Mouse (Mus musculus) hindbrain, embryonic 13.5 days (tissue): ENCODE measurements around the gene Slc2a6. TPM values are rescaled to one million over a fixed set of nuclear protein-coding genes. Genes with fewer than 3 reads are reported as not detected.
A peak's percentile ranks its signal among the peaks of the same experiment; 100 is the strongest.

ENCODE experiments used
- ATAC-seq: fragments of 200-750 bp; cut with Nextera tagmentation; 2 replicates; pipeline ENCODE4 v1.8.0; 2017; ENCODE audit warnings: moderate TSS enrichment; ENCODE audit not compliant: low FRiP score
- H3K27ac ChIP-seq: fragments of 300-500 bp; sonication (generic); 2 replicates; pipeline ENCODE4 v1.5.1; 2015; ENCODE audit warnings: inconsistent platforms, mild to moderate bottlenecking, moderate library complexity
- H3K27me3 ChIP-seq: fragments of 300-500 bp; sonication (generic); 2 replicates; pipeline ENCODE4 v1.6.1; 2015; ENCODE audit warnings: mild to moderate bottlenecking, inconsistent platforms
- H3K36me3 ChIP-seq: fragments of 300-500 bp; sonication (generic); 2 replicates; pipeline ENCODE4 v1.6.1; 2015; ENCODE audit warnings: mild to moderate bottlenecking, inconsistent platforms
- H3K4me1 ChIP-seq: fragments of 300-500 bp; sonication (generic); replicated peaks from 2 replicates; pipeline ENCODE4 v1.6.1; 2015; ENCODE audit warnings: inconsistent platforms
- H3K4me2 ChIP-seq: fragments of 300-500 bp; sonication (generic); 2 replicates; pipeline ENCODE4 v1.6.1; 2015; ENCODE audit warnings: inconsistent platforms, mild to moderate bottlenecking, moderate library complexity
- H3K4me3 ChIP-seq: fragments of 300-500 bp; sonication (generic); 2 replicates; pipeline ENCODE4 v1.5.1; 2015; ENCODE audit warnings: mild to moderate bottlenecking, inconsistent platforms
- H3K9ac ChIP-seq: fragments of 300-500 bp; sonication (generic); 2 replicates; pipeline ENCODE4 v1.6.1; 2015; ENCODE audit warnings: mild to moderate bottlenecking, inconsistent platforms
- H3K9me3 ChIP-seq: fragments of 300-500 bp; sonication (generic); 2 replicates; pipeline ENCODE4 v1.6.1; 2016; ENCODE audit warnings: inconsistent platforms
- WGBS: fragments of 180-500 bp; shearing (Covaris S2); methylation state at CpG from one replicate; pipeline ENCODE4 v1.1.7; 2015; 5-methylcytosine and 5-hydroxymethylcytosine counted together
- polyA plus RNA-seq: library from polyadenylated mRNA; unstranded; fragments of >200 nt; fragmentation: Nextera tagmentation; extraction: Ambion mirVana; gene quantifications from 2 replicates; pipeline ENCODE4 v1.2.1, GENCODE M21; 2015

Gene Slc2a6
- polyA plus RNA-seq, result 5.5 and 6.1 TPM in 2 replicates

- Histone ChIP-seq H3K36me3 (no peaks in the 10 kb centered on the region), H3K9ac (peak within 1 kb of the TSS; percentile 68), H3K4me2 (peak within 1 kb of the TSS; percentile 69), H3K27me3 (peaks cover 20% of the 10 kb centered on the region), H3K4me1 (peaks cover 22% of the 10 kb centered on the region), H3K9me3 (no peaks in the 10 kb centered on the region), H3K27ac (peak within 1 kb of the TSS; percentile 58), H3K4me3 (peak within 1 kb of the TSS; percentile 44)
- 3% methylated on average over 38 of the region's 38 CpGs for WGBS
- peak; percentile 98 for ATAC-seq
Measured at GRCm38 (mm10) chr2:27027618-27028436, at the start of gene Slc2a6. Gene Slc2a6, minus strand, starts transcription at chr2:27027998.

GRCm38 (mm10) chr2:27075485-27075884 lies 47.7 kb upstream of the Slc2a6 start:
- H3K4me1 ChIP-seq, result peaks cover 42% of the 10 kb centered on the region
- 65% methylated on average over 3 of the region's 3 CpGs for WGBS
- H3K9me3 ChIP-seq, result no peaks in the 10 kb centered on the region
- no peak overlapping the region for H3K4me2 ChIP-seq
- no peak overlapping the region for H3K27ac ChIP-seq
- H3K36me3 ChIP-seq, result no peaks in the 10 kb centered on the region
- H3K4me3 ChIP-seq, result no peak overlapping the region
- no peak overlapping the region for H3K9ac ChIP-seq
- H3K27me3 ChIP-seq, result peaks cover 27% of the 10 kb centered on the region
- no peak for ATAC-seq

GRCm38 (mm10) chr2:27074804-27075203 lies 47.0 kb upstream of the Slc2a6 start:
- H3K36me3 ChIP-seq, result no peaks in the 10 kb centered on the region
- no peak for ATAC-seq
- peaks cover 27% of the 10 kb centered on the region for H3K27me3 ChIP-seq
- no peak overlapping the region for H3K27ac ChIP-seq
- no peak overlapping the region for H3K4me2 ChIP-seq
- H3K9me3 ChIP-seq, result no peaks in the 10 kb centered on the region
- WGBS, result 89% methylated on average over 4 of the region's 4 CpGs
- H3K9ac ChIP-seq, result no peak overlapping the region
- no peak overlapping the region for H3K4me3 ChIP-seq
- H3K4me1 ChIP-seq, result peaks cover 43% of the 10 kb centered on the region

GRCm38 (mm10) chr2:27073407-27073806 lies 45.6 kb upstream of the Slc2a6 start:
- no peaks in the 10 kb centered on the region for H3K36me3 ChIP-seq
- ATAC-seq, result no peak
- peaks cover 27% of the 10 kb centered on the region for H3K27me3 ChIP-seq
- 80% methylated on average over 4 of the region's 4 CpGs for WGBS
- peaks cover 41% of the 10 kb centered on the region for H3K4me1 ChIP-seq
- H3K9me3 ChIP-seq, result no peaks in the 10 kb centered on the region
- no peak overlapping the region for H3K27ac ChIP-seq
- no peak overlapping the region for H3K4me3 ChIP-seq
- H3K4me2 ChIP-seq, result no peak overlapping the region
- H3K9ac ChIP-seq, result no peak overlapping the region

GRCm38 (mm10) chr2:27071978-27072377 lies 44.2 kb upstream of the Slc2a6 start, which contains the start of gene Mymk:
Gene Mymk, minus strand, starts transcription at chr2:27072179.
- Histone ChIP-seq H3K9ac (no peak within 1 kb of the TSS), H3K4me1 (peaks cover 37% of the 10 kb centered on the region), H3K4me2 (no peak within 1 kb of the TSS), H3K27me3 (peaks cover 23% of the 10 kb centered on the region), H3K36me3 (no peaks in the 10 kb centered on the region), H3K27ac (peak within 1 kb of the TSS; percentile 52), H3K4me3 (no peak within 1 kb of the TSS), H3K9me3 (no peaks in the 10 kb centered on the region)
- 77% methylated on average over 2 of the region's 2 CpGs for WGBS
- no peak for ATAC-seq

GRCm38 (mm10) chr2:27071137-27071536 lies 43.3 kb upstream of the Slc2a6 start:
- Histone ChIP-seq H3K9ac (no peak overlapping the region), H3K4me2 (no peak overlapping the region), H3K4me1 (peaks cover 37% of the 10 kb centered on the region), H3K4me3 (no peak overlapping the region), H3K27me3 (peaks cover 25% of the 10 kb centered on the region), H3K36me3 (no peaks in the 10 kb centered on the region), H3K27ac (peak overlapping the region; percentile 52), H3K9me3 (no peaks in the 10 kb centered on the region)
- 0 out of 2 replicates have a peak, but pooled peaks have one; percentile 61 for ATAC-seq
- 28% methylated on average over 4 of the region's 4 CpGs for WGBS

- Histone ChIP-seq H3K27ac (no peak overlapping the region; the same call in 1 of the 2 replicates), H3K4me3 (no peak overlapping the region), H3K27me3 (peaks cover 25% of the 10 kb centered on the region), H3K36me3 (no peaks in the 10 kb centered on the region), H3K4me1 (peaks cover 37% of the 10 kb centered on the region), H3K9me3 (no peaks in the 10 kb centered on the region), H3K4me2 (no peak overlapping the region), H3K9ac (no peak overlapping the region)
- no peak for ATAC-seq
- 74% methylated on average over 2 of the region's 2 CpGs for WGBS
Measured at GRCm38 (mm10) chr2:27070247-27070813, 42.5 kb upstream of the Slc2a6 start.

- Histone ChIP-seq H3K9ac (no peak overlapping the region), H3K9me3 (no peaks in the 10 kb centered on the region), H3K36me3 (no peaks in the 10 kb centered on the region), H3K27me3 (peaks cover 25% of the 10 kb centered on the region), H3K27ac (no peak overlapping the region), H3K4me3 (no peak overlapping the region), H3K4me1 (peaks cover 37% of the 10 kb centered on the region), H3K4me2 (no peak overlapping the region)
- WGBS, result 32% methylated on average over 3 of the region's 3 CpGs
- 0 out of 2 replicates have a peak, but pooled peaks have one; percentile 39 for ATAC-seq
Measured at GRCm38 (mm10) chr2:27069646-27070045, 41.8 kb upstream of the Slc2a6 start.

- Histone ChIP-seq H3K4me1 (peaks cover 37% of the 10 kb centered on the region), H3K36me3 (no peaks in the 10 kb centered on the region), H3K27ac (no peak overlapping the region), H3K4me2 (no peak overlapping the region), H3K27me3 (peaks cover 20% of the 10 kb centered on the region), H3K9me3 (no peaks in the 10 kb centered on the region), H3K4me3 (no peak overlapping the region), H3K9ac (no peak overlapping the region)
- 34% methylated on average over 2 of the region's 2 CpGs for WGBS
- no peak for ATAC-seq
Measured at GRCm38 (mm10) chr2:27067996-27068395, 40.2 kb upstream of the Slc2a6 start.

GRCm38 (mm10) chr2:27067124-27067523 lies 39.3 kb upstream of the Slc2a6 start:
- 81% methylated on average over 2 of the region's 2 CpGs for WGBS
- Histone ChIP-seq H3K4me1 (peaks cover 37% of the 10 kb centered on the region), H3K4me3 (no peak overlapping the region), H3K36me3 (no peaks in the 10 kb centered on the region), H3K9ac (no peak overlapping the region), H3K27me3 (peaks cover 14% of the 10 kb centered on the region), H3K4me2 (no peak overlapping the region), H3K9me3 (no peaks in the 10 kb centered on the region), H3K27ac (no peak overlapping the region)
- no peak for ATAC-seq

GRCm38 (mm10) chr2:27059187-27059586 lies 31.4 kb upstream of the Slc2a6 start:
- H3K9ac ChIP-seq, result no peak overlapping the region
- no peaks in the 10 kb centered on the region for H3K36me3 ChIP-seq
- ATAC-seq, result no peak
- no peak overlapping the region for H3K27ac ChIP-seq
- H3K4me3 ChIP-seq, result no peak overlapping the region
- 84% methylated on average over 9 of the region's 9 CpGs for WGBS
- no peaks in the 10 kb centered on the region for H3K27me3 ChIP-seq
- no peaks in the 10 kb centered on the region; the same call in 1 of the 2 replicates for H3K4me1 ChIP-seq
- H3K9me3 ChIP-seq, result no peaks in the 10 kb centered on the region
- H3K4me2 ChIP-seq, result no peak overlapping the region

- Histone ChIP-seq H3K36me3 (no peaks in the 10 kb centered on the region), H3K9ac (no peak overlapping the region), H3K27me3 (no peaks in the 10 kb centered on the region), H3K4me1 (no peaks in the 10 kb centered on the region; the same call in 1 of the 2 replicates), H3K27ac (no peak overlapping the region), H3K9me3 (no peaks in the 10 kb centered on the region), H3K4me2 (no peak overlapping the region), H3K4me3 (no peak overlapping the region)
- WGBS, result 54% methylated on average over 12 of the region's 12 CpGs
- no peak for ATAC-seq
Measured at GRCm38 (mm10) chr2:27058751-27059150, 31.0 kb upstream of the Slc2a6 start.
